Mouse (Mus musculus) heart, embryonic 14.5 days (tissue): ENCODE results near the gene Exosc8. TPM values are rescaled to one million over a fixed set of nuclear protein-coding genes. Genes with fewer than 3 reads are reported as not detected.
"Not testable (repeated sequence)": the region's sequence is repeated elsewhere in the genome, so short reads cannot be mapped to it uniquely, and the experiment has no call there.

Experiments
- ATAC-seq: fragments of 200-750 bp; cut with Nextera tagmentation; 2 replicates; pipeline ENCODE4 v1.8.0; 2017; ENCODE audit warnings: low read depth, moderate TSS enrichment; ENCODE audit not compliant: insufficient number of reproducible peaks, insufficient read depth, low FRiP score
- H3K27ac ChIP-seq, 2 experiments: fragments of 200-500 bp in 1 of 2; fragments of 300-500 bp in 1 of 2; sonication (generic) in 1 of 2; replicated peaks in 1 of 2; 2 replicates each; pipeline ENCODE4 v1.5.1; 2012 to 2014; ENCODE audit warnings: low read depth in 2 of 2, low read length in 2 of 2, control low read depth in 1 of 2, mild to moderate bottlenecking in 1 of 2, mixed read lengths in 1 of 2; ENCODE audit not compliant: control insufficient read depth in 1 of 2, insufficient read depth in 1 of 2
- H3K27me3 ChIP-seq: fragments of 300-500 bp; sonication (generic); 2 replicates; pipeline ENCODE4 v1.6.1; 2014; ENCODE audit warnings: mild to moderate bottlenecking, low read length, control low read depth; ENCODE audit not compliant: control insufficient read depth, insufficient read depth
- H3K36me3 ChIP-seq: fragments of 300-500 bp; sonication (generic); 2 replicates; pipeline ENCODE4 v1.6.1; 2014; ENCODE audit warnings: mild to moderate bottlenecking, control low read depth, low read length, mixed read lengths; ENCODE audit not compliant: control insufficient read depth, insufficient read depth
- H3K4me1 ChIP-seq, 2 experiments: fragments of 200-500 bp in 1 of 2; fragments of 300-500 bp in 1 of 2; sonication (generic) in 1 of 2; 2 replicates each; pipeline ENCODE4 v1.6.1; 2012 to 2014; ENCODE audit warnings: low read length in 2 of 2, control low read depth in 1 of 2, mixed read lengths in 1 of 2; ENCODE audit not compliant: control insufficient read depth in 2 of 2, insufficient read depth in 2 of 2
- H3K4me2 ChIP-seq: fragments of 300-500 bp; sonication (generic); 2 replicates; pipeline ENCODE4 v1.6.1; 2014; ENCODE audit warnings: mild to moderate bottlenecking, low read length
- H3K4me3 ChIP-seq, 2 experiments: fragments of 200-500 bp in 1 of 2; fragments of 300-500 bp in 1 of 2; sonication (generic) in 1 of 2; 2 replicates each; pipeline ENCODE4 v1.5.1; 2012 to 2014; ENCODE audit warnings: low read length in 2 of 2, mild to moderate bottlenecking in 2 of 2, control low read depth in 1 of 2, low read depth in 1 of 2, moderate library complexity in 1 of 2; ENCODE audit not compliant: control insufficient read depth in 1 of 2, insufficient read depth in 1 of 2
- H3K9ac ChIP-seq: fragments of 300-500 bp; sonication (generic); 2 replicates; pipeline ENCODE4 v1.6.1; 2014; ENCODE audit warnings: mild to moderate bottlenecking, low read length
- H3K9me3 ChIP-seq: fragments of 300-500 bp; sonication (generic); 2 replicates; pipeline ENCODE4 v1.6.1; 2016; ENCODE audit warnings: low read length, control low read depth; ENCODE audit not compliant: control insufficient read depth
- WGBS: fragments of 180-500 bp; shearing (Covaris S2); extraction: QIAGEN DNeasy Blood & Tissue Kit; methylation state at CpG from one replicate; pipeline ENCODE4 v1.1.7; 2014; 5-methylcytosine and 5-hydroxymethylcytosine counted together
- polyA plus RNA-seq: library from polyadenylated mRNA; unstranded; fragments of >200 nt; fragmentation: Nextera tagmentation; extraction: Ambion mirVana; gene quantifications from 2 replicates; pipeline ENCODE4 v1.2.1, GENCODE M21; 2014

The Exosc8 gene
- polyA plus RNA-seq, 1 experiment from 2014 or later: 79.7 TPM

DNA sequence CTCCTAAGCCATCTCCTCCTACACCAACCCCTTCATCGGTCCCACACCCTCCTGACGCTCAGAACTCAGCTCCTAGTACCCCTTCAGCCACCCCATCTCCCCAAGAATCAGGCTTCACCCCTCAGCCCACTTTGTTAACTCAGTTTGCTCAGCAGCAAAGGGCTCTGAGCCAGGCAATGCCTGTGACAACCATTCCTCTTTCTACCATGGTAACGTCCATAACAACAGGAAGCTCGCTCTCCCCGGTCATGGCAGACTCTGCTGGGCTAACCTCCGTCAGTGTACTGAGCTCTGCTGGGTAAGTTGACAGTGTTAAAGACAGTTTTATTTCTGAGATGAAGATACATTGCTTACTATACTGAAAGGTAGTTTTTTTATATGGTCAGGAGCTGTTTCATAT is 17.8 kb downstream of the Exosc8 start:
- H3K4me3 ChIP-seq: no peak overlapping the region
- H3K27me3 ChIP-seq: no peaks in the 10 kb centered on the region
- H3K4me2 ChIP-seq: no peak overlapping the region
- H3K9me3 ChIP-seq: no peaks in the 10 kb centered on the region
- no peak overlapping the region for H3K9ac ChIP-seq
- no peaks in the 10 kb centered on the region for H3K4me1 ChIP-seq
- peaks cover 88% of the 10 kb centered on the region for H3K36me3 ChIP-seq
- H3K27ac ChIP-seq: no peak overlapping the region
- 78% methylated on average over 6 of the region's 6 CpGs for WGBS
- ATAC-seq: no peak

DNA sequence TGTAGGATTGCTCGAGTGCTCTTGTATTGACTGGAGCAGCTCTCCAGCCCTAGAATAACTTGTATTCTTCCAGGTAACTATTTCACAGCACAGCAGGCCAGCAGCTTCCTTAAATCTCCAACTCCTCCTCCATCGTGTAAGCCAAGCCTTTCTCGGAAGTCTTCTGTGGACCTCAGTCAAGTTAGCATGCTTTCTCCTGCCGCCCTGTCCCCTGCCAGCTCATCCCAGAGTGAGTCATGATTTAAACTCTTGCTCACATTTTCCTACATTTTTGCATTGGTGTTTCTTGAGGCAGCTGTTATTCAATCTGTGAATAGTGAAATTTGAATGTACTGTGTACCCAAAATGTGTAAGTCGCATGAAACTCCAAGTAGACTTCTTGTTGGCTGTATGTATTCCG is 19.7 kb downstream of the Exosc8 start:
- ATAC-seq: no peak
- Histone ChIP-seq H3K4me3 (no peak overlapping the region), H3K4me2 (no peak overlapping the region), H3K9ac (no peak overlapping the region), H3K4me1 (no peaks in the 10 kb centered on the region), H3K36me3 (peaks cover 88% of the 10 kb centered on the region), H3K9me3 (no peaks in the 10 kb centered on the region), H3K27me3 (no peaks in the 10 kb centered on the region), H3K27ac (no peak overlapping the region)
- 88% methylated on average over 6 of the region's 6 CpGs for WGBS

DNA sequence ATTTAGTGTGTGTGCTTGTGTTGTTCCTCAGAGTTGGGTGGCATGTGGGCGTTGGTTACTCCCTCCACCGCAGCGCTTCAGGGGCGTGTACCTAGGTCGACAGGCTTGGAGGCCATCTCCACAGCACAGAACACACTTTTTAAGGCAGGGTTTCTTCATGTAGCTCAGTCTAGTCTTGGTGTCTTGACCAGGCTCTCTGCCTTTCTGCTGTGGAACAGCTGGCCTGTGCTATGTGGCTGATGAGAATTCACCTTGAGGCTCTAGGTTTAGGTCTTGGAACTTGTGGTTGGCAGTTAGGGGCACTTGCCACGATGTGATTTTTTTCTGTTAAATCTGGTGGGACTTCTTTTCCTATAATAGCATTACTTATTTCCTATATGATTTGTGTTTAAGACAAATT is 20.9 kb downstream of the Exosc8 start, which contains the start of gene Gm21958:
Gm21958 (minus strand) TSS at position 101 of the 400 bp plus-strand sequence.
- Histone ChIP-seq H3K27ac (no peak within 1 kb of the TSS), H3K4me1 (no peaks in the 10 kb centered on the region), H3K27me3 (no peaks in the 10 kb centered on the region), H3K36me3 (peaks cover 92% of the 10 kb centered on the region), H3K9ac (no peak within 1 kb of the TSS), H3K4me2 (no peak within 1 kb of the TSS), H3K9me3 (no peaks in the 10 kb centered on the region), H3K4me3 (no peak within 1 kb of the TSS)
- 87% methylated on average over 6 of the region's 6 CpGs for WGBS
- ATAC-seq: no peak

DNA sequence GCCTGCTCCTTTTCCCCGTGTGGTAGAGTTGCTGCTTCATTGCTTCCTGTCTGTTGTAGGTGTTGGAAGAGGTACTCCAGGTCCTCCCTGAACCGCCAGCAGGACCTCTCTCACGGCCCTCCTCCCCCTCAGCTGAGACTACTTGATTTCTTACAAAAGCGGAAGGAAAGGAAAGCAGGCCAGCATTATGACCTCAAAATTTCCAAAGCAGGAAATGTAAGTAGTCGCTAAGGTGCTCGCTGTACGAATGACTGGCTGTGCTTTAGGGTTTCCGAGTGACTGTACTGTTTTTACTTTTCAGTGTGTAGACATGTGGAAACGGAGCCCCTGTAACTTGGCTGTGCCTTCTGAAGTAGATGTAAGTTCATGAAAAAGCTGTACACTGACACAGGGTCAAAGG is 26.2 kb downstream of the Exosc8 start:
- Histone ChIP-seq H3K4me2 (no peak overlapping the region), H3K36me3 (peaks cover 94% of the 10 kb centered on the region), H3K27me3 (no peaks in the 10 kb centered on the region), H3K9ac (no peak overlapping the region), H3K9me3 (no peaks in the 10 kb centered on the region), H3K27ac (peak overlapping the region; percentile 12 to 44; a peak in 3 of 4 replicates), H3K4me3 (no peak overlapping the region), H3K4me1 (no peaks in the 10 kb centered on the region)
- WGBS: 62% methylated on average over 9 of the region's 9 CpGs
- no peak for ATAC-seq

DNA sequence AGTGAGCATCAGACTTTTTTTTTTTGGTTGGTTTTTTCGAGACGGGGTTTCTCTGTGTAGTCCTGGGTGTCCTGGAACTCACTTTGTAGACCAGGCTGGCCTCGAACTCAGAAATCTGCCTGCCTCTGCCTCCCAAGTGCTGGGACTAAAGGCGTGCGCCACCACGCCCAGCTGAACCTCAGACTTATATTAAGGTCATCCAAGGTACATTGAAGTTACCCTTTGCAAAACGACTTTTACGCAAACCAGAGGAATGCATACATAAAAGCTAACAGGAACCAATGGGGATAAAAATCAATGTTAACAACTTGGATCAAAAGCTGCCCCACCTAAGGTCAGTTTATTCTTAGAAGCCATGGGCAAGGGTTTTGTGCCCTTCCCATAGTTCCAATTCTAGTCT is 31.1 kb downstream of the Exosc8 start:
- not testable (repeated sequence) for H3K9me3 ChIP-seq, H3K9ac ChIP-seq, H3K27ac ChIP-seq, H3K4me2 ChIP-seq, H3K27me3 ChIP-seq, ATAC-seq, H3K4me1 ChIP-seq, H3K4me3 ChIP-seq
- WGBS: 95% methylated on average over 8 of the region's 8 CpGs
- H3K36me3 ChIP-seq: peaks cover 92% of the 10 kb centered on the region

DNA sequence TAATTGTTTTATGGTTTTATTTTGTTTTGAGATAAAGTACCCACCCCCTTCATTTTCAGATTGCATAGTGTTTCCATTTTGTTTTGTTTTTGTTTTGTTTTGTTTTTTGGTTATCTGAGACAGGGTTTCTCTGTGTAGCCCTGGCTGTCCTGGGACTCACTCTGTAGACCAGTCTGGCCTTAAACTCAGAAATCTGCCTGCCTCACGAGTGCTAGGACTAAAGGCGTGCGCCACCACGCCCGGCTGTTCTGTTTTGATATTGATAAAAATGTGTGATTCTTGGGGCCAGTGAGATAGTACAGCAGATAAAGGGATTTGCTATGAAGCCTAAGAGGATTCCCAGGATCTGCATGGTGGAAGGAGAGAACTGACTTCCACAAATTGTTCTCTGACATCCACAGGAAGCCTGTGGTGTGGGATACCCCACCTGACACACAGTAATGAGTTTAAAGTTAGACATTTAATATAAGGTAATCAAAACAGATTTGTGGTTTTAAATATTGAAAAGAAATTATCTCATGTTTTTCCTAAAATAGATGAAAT is 35.4 kb downstream of the Exosc8 start:
- H3K4me3 ChIP-seq: no peak overlapping the region
- H3K4me1 ChIP-seq: no peaks in the 10 kb centered on the region
- H3K27me3 ChIP-seq: no peaks in the 10 kb centered on the region
- H3K9me3 ChIP-seq: no peaks in the 10 kb centered on the region
- WGBS: 52% methylated on average over 5 of the region's 5 CpGs
- no peak overlapping the region for H3K9ac ChIP-seq
- no peak overlapping the region for H3K4me2 ChIP-seq
- no peak overlapping the region for H3K27ac ChIP-seq
- no peak for ATAC-seq
- H3K36me3 ChIP-seq: peaks cover 87% of the 10 kb centered on the region

DNA sequence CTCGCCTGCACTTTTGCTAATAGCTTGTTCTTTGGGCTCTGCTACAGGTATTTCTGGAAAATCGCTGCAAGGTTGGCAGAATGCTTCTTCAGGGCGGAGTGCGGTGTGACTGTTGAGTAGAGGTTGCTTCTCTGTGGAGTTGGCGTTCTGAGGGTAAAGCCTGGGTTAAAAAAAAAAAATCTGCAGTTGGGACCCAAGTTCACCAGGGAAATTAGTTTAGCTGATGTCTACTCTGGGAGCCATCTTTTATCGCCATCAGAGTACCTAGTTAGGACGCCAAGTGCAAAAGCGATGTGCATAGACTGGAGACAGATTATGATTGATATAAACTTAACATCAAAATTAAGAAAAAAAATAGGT is 42.2 kb downstream of the Exosc8 start:
- peak overlapping the region; percentile 89 for H3K9ac ChIP-seq
- no peak for ATAC-seq
- no peaks in the 10 kb centered on the region for H3K27me3 ChIP-seq
- peak overlapping the region; percentile 83 to 86 for H3K4me3 ChIP-seq
- no peaks in the 10 kb centered on the region; a peak in 1 of 4 replicates for H3K4me1 ChIP-seq
- WGBS: under 1% methylated on average over 8 of the region's 8 CpGs
- peak overlapping the region; percentile 73 for H3K4me2 ChIP-seq
- H3K27ac ChIP-seq: peak overlapping the region; percentile 93 to 95
- H3K9me3 ChIP-seq: no peaks in the 10 kb centered on the region
- H3K36me3 ChIP-seq: peaks cover 31% of the 10 kb centered on the region
